Mouse (Mus musculus): ENCODE data around the gene Ampd3.

The Ampd3 gene

GRCm38 (mm10) chr7:110769094-110769493 lies 1.1 kb downstream of the Ampd3 start:
- DNase-seq (ENCODE audit: low read depth, low spot score): no peak

- no peak for DNase-seq (ENCODE audit: low read depth, low spot score)
Measured at GRCm38 (mm10) chr7:110770949-110771348, 2.9 kb downstream of the Ampd3 start.

- DNase-seq (ENCODE audit: low read depth, low spot score): no peak
Measured at GRCm38 (mm10) chr7:110772343-110772742, 4.3 kb downstream of the Ampd3 start.

GRCm38 (mm10) chr7:110773204-110774002 lies 5.4 kb downstream of the Ampd3 start:
- DNase-seq (ENCODE audit: low read depth, low spot score): peak; percentile 73

- DNase-seq (ENCODE audit: low read depth, low spot score): peak; percentile 85
Measured at GRCm38 (mm10) chr7:110774077-110774476, 6.1 kb downstream of the Ampd3 start.

GRCm38 (mm10) chr7:110774674-110775073 lies 6.7 kb downstream of the Ampd3 start:
- no peak for DNase-seq (ENCODE audit: low read depth, low spot score)

- DNase-seq (ENCODE audit: low read depth, low spot score): no peak
Measured at GRCm38 (mm10) chr7:110777146-110778001, 9.4 kb downstream of the Ampd3 start.

- no peak for DNase-seq (ENCODE audit: low read depth, low spot score)
Measured at GRCm38 (mm10) chr7:110778933-110779332, 10.9 kb downstream of the Ampd3 start.

- DNase-seq (ENCODE audit: low read depth, low spot score): no peak
Measured at GRCm38 (mm10) chr7:110779605-110780111, 11.7 kb downstream of the Ampd3 start.

GRCm38 (mm10) chr7:110780520-110780919 lies 12.5 kb downstream of the Ampd3 start:
- no peak for DNase-seq (ENCODE audit: low read depth, low spot score)

GRCm38 (mm10) chr7:110781231-110781711 lies 13.3 kb downstream of the Ampd3 start:
- peak; percentile 73 for DNase-seq (ENCODE audit: low read depth, low spot score)

- DNase-seq (ENCODE audit: low read depth, low spot score): peak; percentile 65
Measured at GRCm38 (mm10) chr7:110782135-110782534, 14.1 kb downstream of the Ampd3 start.

- no peak for DNase-seq (ENCODE audit: low read depth, low spot score)
Measured at GRCm38 (mm10) chr7:110782845-110783478, 15.0 kb downstream of the Ampd3 start.

- DNase-seq (ENCODE audit: low read depth, low spot score): peak; percentile 82
Measured at GRCm38 (mm10) chr7:110784965-110785364, 17.0 kb downstream of the Ampd3 start.

GRCm38 (mm10) chr7:110785741-110786146 lies 17.7 kb downstream of the Ampd3 start:
- DNase-seq (ENCODE audit: low read depth, low spot score): no peak

GRCm38 (mm10) chr7:110787310-110787709 lies 19.3 kb downstream of the Ampd3 start:
- no peak for DNase-seq (ENCODE audit: low read depth, low spot score)

- no peak for DNase-seq (ENCODE audit: low read depth, low spot score)
Measured at GRCm38 (mm10) chr7:110790878-110791277, 22.9 kb downstream of the Ampd3 start.

GRCm38 (mm10) chr7:110792201-110792600 lies 24.2 kb downstream of the Ampd3 start:
- DNase-seq (ENCODE audit: low read depth, low spot score): no peak

GRCm38 (mm10) chr7:110792834-110793233 lies 24.8 kb downstream of the Ampd3 start:
- DNase-seq (ENCODE audit: low read depth, low spot score): no peak

- no peak for DNase-seq (ENCODE audit: low read depth, low spot score)
Measured at GRCm38 (mm10) chr7:110794722-110795121, 26.7 kb downstream of the Ampd3 start.

GRCm38 (mm10) chr7:110796367-110797051 lies 28.5 kb downstream of the Ampd3 start:
- no peak for DNase-seq (ENCODE audit: low read depth, low spot score)
